Mouse (Mus musculus) spleen, postnatal 0 days (tissue): ENCODE data around the gene Psen2. TPM values are rescaled to one million over a fixed set of nuclear protein-coding genes. Genes with fewer than 3 reads are reported as not detected.

Experiments used
- polyA plus RNA-seq: library from polyadenylated mRNA; unstranded; fragments of >200 nt; fragmentation: Nextera tagmentation; extraction: Ambion mirVana; gene quantifications from 2 replicates; pipeline ENCODE4 v1.2.1, GENCODE M21; 2015

Gene Psen2
- polyA plus RNA-seq = 24.5 and 28.8 TPM in 2 replicates

DNA sequence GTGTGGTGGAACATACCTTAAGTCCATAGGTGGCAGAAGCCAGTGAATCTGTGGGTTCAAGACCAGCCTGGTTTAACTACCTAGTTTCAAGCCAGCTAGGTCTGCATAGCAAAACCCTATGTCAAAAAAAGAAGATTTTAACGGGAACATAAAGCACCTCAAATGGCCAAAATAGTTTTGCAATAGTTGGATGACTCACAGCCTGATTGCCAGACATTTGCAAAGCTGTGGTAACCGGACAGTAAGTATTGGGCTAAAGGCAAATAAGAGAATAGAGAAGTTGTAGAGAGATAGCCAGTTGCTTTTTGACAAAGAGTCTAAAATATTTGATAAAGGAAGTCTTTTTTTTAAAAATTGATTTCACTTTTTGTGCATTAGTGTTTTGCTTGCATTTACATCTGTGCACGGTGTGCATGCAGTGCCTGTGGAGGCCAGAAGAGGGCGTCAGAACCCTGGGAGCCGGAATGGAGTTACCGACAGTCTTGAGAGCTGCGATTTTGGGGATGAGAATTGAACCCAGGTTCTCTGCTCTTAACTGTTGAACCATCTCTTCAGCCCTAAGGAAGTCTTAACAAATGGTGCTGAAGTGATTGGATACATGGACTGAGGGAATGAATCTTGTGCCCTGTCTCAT, at the start of gene Psen2:
Gene Psen2 (minus strand): TSS at position 75 of the 634 bp plus-strand sequence.

DNA sequence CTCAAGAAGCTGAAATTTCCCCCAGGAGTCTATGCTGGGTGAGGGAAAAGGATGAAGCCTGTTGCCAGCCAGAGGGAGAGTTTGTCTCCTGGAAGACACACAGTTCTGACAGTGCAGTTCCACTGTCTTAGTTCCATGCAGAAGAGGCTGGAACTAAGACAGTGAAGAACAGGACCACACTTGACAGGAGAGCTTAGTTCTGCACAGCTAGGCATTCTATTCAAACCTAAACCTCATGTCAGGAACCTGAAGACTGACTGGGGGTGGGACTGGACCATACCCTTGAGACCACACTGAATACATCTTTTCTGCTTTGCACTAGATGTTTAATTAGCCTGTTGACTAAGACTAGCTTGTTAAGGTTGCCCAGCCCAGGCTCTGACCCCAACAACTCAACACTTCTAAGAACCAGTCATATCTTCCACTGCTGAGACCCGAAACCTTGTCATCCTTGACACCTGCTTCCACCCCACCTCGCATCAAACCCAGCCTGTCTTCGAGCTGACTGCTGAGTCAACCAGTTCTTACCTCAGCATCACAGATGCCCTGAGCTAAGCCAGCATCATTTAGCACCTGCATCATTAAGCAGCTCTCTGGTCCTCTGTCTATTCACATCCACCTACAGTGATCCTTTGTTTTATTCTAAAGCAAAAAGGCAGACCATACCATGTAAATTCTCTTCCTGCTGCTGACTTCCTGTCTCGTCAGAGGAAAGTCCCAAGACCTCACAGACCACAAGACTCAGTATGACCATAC, 64.1 kb downstream of the Psen2 start, which contains the start of gene Coq8a:
Gene Coq8a (minus strand): TSS at position 644 of the 756 bp plus-strand sequence.

Other genes with a start within 250 kb of the Psen2 start
- 4.9 and 8.9 TPM in 2 replicates for gene Coq8a, start 63.8 kb downstream of the Psen2 start, polyA plus RNA-seq
- gene Itpkb, start 67.0 kb upstream of the Psen2 start, polyA plus RNA-seq = 3.4 and 4.2 TPM in 2 replicates
- 0.55 and 0.58 TPM in 2 replicates for gene Stum, start 220.1 kb upstream of the Psen2 start, polyA plus RNA-seq